Mouse (Mus musculus) left cerebral cortex, adult 11 months (tissue): ENCODE results near the gene Eda.
A peak's percentile ranks its signal among the peaks of the same experiment; 100 is the strongest.

Experiments
- DNase-seq: peaks from one replicate; pipeline ENCODE4 v3.0.0; 2022; ENCODE audit warnings: low spot score

The Eda gene

DNA sequence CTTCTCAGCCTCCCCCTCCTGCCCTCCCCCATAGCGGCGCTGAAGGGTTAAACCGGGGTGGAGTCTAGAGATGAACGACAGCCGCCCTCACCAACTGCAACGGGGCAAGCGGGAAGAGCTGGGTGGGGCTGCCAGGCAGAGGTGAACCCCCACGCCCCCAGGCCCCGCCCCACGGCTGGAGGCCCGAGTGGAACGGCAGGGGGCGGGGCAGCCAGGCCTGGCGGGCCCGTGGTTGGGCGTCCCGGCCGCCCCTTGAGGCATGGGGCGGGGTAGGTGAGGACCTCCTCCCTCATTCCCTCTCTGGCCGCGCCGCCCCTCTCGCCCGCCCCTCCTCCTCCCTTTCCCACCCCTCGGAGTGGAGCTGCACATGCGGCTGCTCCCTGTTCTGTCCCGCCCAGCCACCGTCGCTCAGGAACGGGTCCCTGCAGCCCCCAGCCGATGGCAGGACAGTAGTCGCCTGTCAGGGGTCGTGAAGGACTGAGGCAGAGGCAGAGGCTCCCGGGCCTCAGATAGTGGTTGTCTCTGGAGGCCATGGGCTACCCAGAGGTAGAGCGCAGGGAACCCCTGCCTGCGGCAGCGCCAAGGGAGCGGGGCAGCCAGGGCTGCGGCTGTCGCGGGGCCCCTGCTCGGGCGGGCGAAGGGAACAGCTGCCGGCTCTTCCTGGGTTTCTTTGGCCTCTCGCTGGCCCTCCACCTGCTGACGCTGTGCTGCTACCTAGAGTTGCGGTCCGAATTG is at the start of gene Eda:
TSS of gene Eda (plus strand) at position 357 of the 735 bp plus-strand sequence.
- peak; percentile 63 for DNase-seq

DNA sequence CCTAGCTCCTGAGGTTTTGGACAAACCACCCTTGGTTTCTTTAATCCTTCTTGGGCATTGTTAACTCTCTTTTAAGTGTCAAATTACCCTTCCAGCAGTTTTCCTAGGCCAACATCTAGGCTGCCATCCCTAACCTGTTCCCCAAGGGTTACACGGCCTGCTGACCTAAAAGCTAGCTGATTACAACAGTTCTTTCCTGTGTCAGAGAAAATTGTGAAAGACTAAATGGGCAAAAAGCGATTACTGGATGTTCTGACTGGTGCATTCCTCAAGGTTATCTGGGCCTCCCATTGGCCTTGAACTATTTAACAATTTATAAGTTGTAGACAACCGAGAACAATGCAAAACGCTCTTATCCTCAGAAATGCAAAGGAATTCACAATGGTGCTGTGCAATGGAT is 14.4 kb upstream of the Eda start:
- DNase-seq = no peak

DNA sequence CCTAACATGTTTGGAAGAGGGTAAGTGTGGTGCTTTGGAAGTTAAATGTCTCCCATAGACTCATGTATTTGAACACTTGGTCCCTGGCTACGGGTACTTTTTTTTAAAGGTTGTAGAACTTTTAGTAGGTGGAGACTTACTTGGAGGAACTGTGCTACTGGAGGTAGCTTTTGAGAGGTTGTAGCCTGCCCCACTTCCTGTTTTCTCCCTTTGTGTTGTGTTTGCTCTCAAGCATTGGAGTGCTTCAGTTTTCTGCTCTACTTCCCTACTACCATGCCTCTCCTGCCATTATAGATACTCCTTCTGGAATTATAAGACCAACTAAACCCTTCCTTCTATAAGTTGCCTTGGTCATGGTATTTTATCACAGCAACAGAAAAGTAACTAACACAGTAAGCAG is 5.3 kb upstream of the Eda start:
- no peak for DNase-seq

DNA sequence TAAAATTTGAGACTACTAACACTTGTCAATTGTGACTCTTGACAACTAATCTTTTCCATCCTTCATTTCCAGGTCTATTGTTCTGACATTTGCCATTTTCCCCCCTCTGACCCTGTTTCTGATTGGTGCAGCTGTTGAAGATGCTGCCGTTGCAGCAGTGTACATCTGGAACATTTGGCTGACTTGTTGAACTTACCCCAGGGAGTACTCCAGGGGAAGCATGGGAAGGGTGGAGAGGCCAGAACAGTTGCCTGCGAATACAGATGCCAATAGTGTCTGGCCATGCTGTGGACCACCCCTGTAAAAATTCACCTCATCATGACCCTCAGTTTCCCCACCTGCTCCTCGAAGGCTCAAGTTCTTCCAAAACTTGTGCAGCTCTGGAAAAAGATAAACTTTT is 1.0 kb upstream of the Eda start:
- no peak for DNase-seq

DNA sequence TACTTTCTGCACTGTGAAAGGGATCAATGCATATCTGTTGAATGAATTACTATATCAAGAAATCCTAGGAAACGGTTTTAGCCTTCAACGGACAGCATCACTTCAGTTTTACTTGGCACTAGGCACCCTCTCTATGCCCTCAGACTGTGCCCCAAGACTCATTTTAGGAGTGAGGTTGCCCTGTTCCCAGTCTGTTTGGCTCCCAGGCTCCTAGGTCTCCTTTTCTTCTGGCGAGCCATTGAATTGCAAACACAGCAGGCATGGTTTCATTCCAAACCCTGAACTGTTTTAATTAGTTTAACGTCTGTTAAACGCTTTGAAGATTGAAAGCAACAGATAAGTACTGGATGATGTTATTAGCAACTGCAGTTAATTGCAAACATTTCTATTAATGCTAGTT is 603 bp upstream of the Eda start:
- DNase-seq = no peak

DNA sequence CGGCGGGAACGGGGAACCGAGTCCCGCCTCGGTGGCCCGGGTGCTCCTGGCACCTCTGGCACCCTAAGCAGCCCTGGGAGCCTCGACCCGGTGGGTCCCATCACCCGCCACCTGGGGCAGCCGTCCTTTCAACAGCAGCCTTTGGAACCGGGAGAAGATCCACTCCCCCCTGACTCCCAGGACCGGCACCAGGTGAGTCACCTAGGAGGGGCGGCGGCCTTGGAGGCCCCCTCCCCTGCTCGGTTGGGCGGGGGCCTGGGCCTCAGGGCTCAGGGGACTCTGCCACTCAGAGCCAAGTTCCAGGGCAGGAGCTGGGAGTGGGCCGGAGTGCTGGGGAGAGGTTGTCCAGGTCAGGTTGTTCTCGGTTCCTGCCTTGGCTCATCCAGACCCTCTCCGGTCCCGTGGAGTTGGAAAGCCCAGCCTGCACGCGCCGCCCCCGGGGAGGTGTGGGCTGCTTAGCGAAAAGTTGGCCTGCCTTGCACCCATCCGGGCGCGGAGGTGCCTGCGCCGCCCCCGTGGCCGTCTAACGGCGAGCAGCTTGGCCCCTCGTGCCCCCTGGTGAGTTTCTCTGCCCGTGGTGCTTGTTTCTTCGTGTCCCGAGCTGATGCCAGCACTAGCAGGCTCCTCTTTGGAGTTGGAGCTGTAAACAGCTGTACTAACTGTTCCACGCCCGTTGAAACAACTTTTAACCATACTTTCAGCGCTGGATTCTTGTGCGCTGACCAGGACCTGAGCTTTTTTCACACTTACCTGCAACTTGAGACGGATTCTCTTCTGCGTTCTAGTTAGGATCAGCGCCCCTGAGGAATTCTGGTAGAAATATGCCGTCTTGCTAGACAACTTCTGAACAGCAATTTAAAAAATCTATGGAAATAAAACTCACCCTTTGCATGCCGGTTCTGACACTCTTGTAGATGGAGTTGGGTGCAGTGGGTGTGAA is 849 bp downstream of the Eda start:
- DNase-seq = no peak

DNA sequence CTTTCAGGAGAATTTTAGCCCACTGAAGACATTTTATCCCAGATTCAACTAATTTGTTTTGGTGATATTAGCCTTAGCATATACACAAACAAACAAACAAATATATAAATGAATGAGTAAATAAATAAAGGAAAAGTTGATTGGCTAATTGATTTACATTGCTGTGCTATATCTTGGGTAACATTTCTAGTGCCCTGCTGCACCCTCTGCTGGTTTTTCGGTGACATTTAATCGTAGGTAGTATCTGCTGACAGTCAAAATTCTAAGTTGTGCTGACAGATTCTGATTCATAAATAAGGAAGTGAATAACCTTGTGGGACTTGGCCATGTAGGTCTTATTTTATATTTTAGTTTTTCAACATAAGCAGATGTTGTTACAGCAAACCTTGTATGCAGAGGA is 2.9 kb downstream of the Eda start:
- DNase-seq = no peak

DNA sequence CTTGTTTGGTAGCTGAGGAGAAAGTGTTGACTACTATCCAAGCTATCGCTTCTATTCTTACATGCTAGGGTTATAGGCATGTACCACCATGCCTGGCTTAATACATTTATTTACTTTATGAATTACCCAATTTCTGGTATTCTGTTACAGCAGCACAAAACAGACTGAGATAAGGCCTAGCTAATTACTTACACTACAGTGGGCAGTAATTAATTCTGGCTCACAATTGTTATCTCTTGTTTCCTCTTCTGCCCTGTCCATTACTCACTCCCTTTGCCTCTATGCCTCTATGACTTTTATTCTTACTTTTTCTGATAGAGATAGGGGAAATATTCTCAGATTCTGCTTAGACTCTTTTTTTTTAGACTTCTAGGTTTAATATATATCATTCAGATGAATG is 18.0 kb downstream of the Eda start:
- DNase-seq = no peak

DNA sequence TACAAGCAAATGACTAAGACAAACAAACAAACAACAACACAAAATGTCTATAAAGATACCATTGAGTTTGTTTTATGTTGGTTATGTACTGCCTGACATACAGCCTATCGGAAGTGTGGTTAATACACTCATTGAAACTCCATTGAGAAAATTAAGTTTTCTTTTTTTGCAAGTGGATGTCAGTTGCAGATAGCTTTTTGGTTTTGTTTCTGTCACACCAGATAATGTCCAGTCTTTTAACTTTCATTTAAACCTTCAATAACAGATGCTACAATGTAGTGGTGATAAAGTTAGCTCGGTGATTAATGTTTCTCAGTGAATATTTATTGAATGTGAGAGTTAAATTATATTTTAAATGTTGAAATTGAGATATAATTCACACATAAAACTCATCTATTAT is 23.9 kb downstream of the Eda start:
- no peak for DNase-seq

DNA sequence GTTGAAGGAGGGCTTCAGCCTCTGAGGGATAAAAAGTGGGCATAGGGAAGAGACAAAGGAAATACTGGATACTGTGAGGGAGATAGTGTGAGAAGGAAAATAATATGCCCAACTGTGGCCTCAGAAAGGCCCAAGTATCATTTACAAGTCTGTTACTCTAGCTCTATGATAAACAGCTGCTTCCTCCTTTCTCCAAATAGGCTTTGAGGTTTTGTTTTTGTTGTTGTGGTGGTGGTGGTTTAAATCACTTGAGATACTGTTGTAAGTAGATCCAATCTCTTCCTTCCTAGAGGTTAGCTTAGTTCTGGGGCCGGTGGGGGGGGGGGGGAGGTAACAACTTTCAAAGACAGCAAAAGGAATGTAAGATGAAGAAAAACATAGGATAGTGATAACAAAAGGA is 143.0 kb downstream of the Eda start:
- no peak for DNase-seq

DNA sequence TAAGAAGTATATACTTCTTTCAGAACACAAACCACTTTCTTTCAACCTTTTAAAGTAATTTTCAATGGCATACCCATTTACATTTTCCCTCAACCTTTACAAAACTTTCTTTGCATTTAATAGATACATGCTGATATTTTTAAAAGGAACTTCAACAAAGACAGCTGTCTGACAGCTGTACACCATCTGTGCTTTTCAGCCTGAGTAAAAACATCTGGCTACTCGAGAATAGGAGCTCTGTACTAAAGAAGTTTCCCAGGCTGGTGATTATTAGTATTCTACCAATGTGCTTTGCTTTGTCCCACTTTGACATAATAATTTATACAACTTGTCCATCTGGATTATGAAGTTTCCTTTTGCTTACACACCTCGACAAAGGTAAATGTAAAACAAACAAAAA is 219.9 kb downstream of the Eda start:
- DNase-seq = no peak

DNA sequence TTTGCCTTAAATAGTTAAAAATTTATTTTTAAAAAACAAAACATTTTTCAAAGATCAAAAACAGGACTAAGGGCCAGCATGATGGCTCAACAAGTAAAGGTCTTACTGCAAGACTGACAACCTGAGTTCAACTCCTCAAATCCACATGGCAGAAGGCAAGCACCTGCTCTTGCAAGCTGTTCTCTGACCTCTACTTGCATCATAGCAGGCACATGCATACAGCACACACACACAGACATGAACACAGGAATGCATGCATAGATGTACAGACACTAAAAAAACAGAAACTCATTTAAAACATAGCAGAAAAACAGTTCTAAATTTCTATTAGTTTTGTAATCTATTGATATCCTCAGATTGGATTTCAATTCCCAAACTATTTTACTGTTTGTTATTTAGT is 338.2 kb downstream of the Eda start:
- DNase-seq = no peak

DNA sequence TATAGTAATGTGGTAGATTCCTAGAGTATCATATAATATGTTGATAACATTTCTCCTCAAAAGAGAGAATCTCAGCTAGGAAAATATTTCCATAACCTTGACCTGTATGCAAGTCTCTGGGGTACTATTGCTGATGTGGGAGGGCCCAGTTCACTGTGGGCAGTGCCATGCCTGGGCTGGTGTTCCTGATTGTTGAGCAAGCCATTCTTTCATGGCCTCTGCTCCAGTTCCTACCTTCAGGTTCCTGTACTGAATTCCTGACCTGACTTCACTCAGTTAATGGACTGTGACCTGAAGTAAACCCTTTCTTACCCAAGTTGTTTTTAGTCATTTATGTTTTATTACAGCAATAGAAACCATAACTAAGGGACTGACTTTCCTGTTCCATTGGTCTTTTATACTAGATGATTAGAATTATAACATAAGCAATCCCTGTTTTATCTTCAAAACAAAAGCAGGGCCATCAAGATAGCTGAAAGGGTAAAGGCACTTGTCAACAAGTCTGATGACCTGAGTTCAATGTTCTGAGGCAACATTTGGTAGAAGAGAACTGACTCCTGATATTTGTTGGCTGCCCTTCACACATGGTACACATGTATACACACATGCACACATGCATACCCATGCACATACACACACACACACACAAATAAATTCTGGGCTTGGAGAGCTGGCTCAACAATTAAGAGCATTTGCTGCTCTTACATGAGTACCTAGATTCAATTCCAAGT is 338.9 kb downstream of the Eda start:
- DNase-seq = no peak

DNA sequence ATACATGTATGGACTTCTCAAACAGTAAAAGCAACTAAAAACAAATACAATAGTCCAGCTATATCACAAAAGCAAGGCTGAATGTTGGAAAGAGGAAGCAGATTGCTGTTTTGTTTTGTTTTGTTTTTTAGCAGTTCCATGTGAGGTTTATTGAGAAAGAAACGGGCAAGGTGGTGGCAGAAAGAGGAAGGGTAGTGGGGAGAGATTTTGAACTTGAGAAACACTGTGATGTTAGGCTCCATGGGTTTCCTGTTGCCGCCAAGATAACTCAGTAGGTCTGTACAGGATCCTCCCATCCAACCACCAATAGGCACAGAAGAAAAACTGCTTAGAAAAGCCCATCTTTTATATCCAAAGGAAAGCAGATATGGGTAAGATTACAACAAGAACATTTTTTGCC is 365.3 kb downstream of the Eda start:
- DNase-seq = no peak

DNA sequence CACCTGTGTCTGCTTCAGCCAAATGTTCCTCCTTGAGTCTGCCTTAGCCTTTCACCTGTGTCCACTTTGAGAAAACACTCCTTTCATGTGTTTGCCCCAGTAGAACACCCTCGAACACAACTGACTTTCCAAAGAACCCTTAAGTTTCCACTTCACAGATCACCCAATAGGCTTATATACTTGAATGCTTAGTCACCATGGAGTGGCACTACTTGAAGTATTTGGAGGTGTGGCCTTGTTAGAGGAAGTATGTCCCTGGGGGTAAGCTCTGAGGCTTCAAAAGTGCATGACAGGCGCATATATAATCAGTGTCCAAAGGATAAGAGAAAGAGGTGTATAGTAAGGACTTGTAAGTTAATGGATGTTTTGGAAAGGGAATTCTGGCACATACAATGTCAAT is 369.0 kb downstream of the Eda start:
- DNase-seq = no peak

DNA sequence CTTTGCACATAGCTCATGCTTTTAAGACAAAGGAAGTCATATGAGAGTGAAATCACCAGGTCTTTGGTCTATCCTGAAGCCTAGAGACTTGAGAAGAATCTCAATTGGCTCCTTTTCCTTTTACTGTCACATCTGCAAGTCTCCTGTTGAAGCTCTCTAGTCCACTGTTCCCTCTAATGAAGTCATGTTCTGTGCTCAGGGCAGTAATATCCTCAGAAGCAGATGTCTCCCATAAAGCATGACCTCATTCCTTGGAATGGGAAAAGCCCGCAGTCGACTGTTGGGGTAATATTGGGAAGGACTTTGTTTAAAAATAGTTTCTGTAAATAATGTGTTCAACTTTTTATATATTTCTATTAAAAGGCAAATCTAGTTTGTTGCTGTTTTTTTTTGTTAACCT is 381.6 kb downstream of the Eda start:
- DNase-seq = no peak

DNA sequence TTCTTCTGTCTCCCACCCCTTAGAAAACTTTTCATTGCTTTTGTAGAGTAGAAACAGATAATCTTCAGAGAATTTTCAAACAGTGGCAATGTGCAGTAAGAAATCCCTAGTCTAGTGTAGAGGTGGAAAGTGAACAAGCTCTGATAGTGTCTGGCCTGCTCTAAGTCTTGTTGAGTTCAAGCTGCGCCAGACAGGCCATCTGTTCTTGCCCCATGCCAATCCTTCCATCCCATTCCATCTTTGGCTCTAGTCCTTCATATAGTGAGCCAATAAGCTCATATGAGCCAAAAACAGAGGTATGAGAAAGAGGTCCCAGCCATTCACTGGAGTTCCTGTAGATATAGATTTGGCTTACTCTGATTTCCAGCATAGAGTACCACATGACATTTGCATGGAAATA is 414.5 kb downstream of the Eda start:
- DNase-seq = no peak

DNA sequence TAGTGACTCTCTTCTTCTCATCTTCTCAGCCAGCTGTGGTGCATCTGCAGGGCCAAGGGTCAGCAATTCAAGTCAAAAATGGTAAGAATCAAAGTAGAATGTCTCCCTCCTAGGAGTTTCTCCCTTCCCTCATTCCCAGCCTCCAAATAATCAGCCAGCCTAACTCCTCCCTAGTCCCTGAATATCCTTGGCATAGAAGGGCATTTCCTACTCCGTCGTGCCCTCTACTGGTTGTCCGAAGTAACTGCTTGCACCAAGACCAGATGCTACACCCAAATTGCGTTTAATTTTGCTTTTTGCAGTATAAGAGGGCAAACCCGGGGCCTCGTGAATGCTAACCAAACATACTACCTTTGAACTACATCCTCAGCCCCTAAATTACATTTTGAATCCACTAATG is 416.9 kb downstream of the Eda start:
- no peak for DNase-seq

DNA sequence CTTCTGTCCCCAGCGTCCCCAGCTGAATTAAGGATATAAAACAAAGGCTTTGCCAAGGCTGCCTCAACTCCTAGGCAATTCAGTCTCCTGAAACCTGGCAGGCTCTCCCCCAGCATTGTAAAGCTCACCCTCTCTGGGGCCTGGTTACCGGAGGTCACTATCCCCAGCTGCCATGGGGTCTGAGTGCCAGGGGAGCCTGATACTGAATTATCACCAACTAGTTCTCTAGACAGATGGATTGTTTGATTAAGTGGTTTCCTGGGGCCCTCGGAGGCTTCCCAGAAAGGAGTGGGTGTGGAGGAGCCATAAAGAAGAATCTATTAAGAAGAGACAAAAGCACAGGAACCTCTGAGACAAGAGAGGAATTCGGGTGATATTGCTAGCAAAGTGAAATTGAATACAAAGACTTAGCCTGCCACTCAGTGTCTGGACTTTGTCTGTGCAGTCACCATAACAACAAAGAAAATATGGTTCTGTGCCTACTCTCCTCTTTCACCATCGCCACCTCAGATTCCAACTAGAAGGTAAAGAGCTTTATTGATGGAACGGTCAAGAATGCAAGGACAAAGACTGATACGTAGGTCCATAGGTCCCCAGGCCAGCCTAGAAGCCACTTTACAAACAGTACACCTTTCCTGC is 418.9 kb downstream of the Eda start:
- no peak for DNase-seq

DNA sequence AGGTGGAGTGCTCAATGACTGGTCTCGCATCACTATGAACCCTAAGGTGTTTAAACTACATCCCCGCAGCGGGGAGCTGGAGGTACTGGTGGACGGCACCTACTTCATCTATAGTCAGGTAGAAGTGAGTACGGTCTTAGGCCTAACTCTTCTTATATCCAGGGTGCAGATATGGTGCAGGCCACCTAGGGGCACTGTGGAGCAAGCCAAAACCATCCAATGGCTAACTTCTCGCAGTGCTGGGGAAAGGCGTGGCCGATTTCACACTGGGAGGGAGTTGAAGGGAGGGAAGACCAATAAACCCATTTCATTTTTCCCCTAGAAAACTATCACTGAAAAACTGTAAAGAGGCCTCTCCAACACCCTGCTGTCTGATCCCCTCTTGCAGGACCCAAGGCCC is 419.6 kb downstream of the Eda start:
- no peak for DNase-seq

DNA sequence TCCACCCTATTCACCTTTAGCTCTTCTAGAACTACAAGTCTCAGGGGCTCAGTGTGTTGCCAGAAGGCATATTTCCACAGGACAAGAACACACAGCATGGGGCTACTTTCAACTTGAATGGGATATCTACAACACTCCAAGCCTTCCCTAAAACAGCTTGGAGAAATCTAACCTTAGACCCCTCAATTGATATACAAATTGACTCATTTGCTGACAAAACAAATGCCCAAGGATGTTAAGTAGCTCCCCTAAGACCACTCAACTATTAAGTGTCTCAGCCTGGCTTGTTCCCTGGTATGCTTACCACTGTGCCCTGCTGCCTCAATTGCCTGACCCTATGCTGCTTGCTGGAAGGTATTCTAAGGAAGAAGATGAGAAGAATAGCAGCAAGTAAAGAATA is 425.5 kb downstream of the Eda start:
- no peak for DNase-seq

DNA sequence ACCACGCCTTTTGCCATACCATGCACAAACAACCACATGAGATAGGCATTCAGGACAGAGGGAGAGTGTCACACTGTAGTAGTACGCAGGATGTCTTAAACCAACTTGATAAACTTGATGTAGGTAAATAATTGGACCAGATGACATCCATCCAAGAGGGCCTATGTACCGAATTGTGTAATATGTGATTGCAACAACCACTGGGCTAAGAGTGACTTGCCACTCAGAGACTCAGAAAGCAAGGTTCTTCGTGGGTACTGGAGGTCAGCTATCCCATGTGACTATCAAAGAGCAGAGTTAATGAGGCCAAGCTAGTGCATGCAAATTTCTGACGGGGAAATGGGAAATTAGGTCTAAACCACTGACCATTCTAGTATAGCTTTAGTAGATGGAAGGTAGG is 426.3 kb downstream of the Eda start:
- DNase-seq = no peak
